Mouse (Mus musculus) heart, postnatal 0 days (tissue): ENCODE results near the gene Mgll. TPM values are rescaled to one million over a fixed set of nuclear protein-coding genes. Genes with fewer than 3 reads are reported as not detected.

Source experiments
- ATAC-seq: fragments of 200-750 bp; cut with Nextera tagmentation; 2 replicates; pipeline ENCODE4 v1.8.0; 2017; ENCODE audit warnings: low read depth, moderate number of reproducible peaks, moderate library complexity; ENCODE audit not compliant: insufficient read depth
- DNase-seq: peaks from one replicate; pipeline ENCODE4 v3.0.0-alpha.2; 2016; ENCODE audit warnings: low spot score
- H3K27ac ChIP-seq: fragments of 300-500 bp; sonication (generic); 2 replicates; pipeline ENCODE4 v1.5.1; 2014; ENCODE audit warnings: low read depth, mild to moderate bottlenecking
- H3K27me3 ChIP-seq: fragments of 300-500 bp; sonication (generic); 2 replicates; pipeline ENCODE4 v1.6.1; 2014; ENCODE audit warnings: low read length, mixed read lengths; ENCODE audit not compliant: control insufficient read depth, insufficient read depth
- H3K36me3 ChIP-seq: fragments of 300-500 bp; sonication (generic); replicated peaks from 2 replicates; pipeline ENCODE4 v1.6.1; 2014; ENCODE audit warnings: low read length, mixed read lengths; ENCODE audit not compliant: control insufficient read depth, insufficient read depth
- H3K4me1 ChIP-seq: fragments of 300-500 bp; sonication (generic); 2 replicates; pipeline ENCODE4 v1.6.1; 2014; ENCODE audit warnings: antibody characterized with exemption; ENCODE audit not compliant: control insufficient read depth, insufficient read depth
- H3K4me2 ChIP-seq: fragments of 300-500 bp; sonication (generic); 2 replicates; pipeline ENCODE4 v1.6.1; 2014; ENCODE audit warnings: low read depth, mild to moderate bottlenecking, low read length, moderate library complexity
- H3K4me3 ChIP-seq: fragments of 300-500 bp; sonication (generic); 2 replicates; pipeline ENCODE4 v1.5.1; 2014; ENCODE audit warnings: low read depth, low read length
- H3K9ac ChIP-seq: fragments of 300-500 bp; sonication (generic); replicated peaks from 2 replicates; pipeline ENCODE4 v1.6.1; 2014; ENCODE audit warnings: low read depth, low read length, mixed read lengths
- H3K9me3 ChIP-seq: fragments of 300-500 bp; sonication (generic); replicated peaks from 2 replicates; pipeline ENCODE4 v1.6.1; 2016; ENCODE audit warnings: low read length; ENCODE audit not compliant: control insufficient read depth
- CTCF ChIP-seq: IDR thresholded peaks from 2 replicates; pipeline ENCODE4 v1.5.1; 2016; ENCODE audit warnings: antibody characterized with exemption, control low read depth, low read depth
- EP300 ChIP-seq: IDR thresholded peaks from 2 replicates; pipeline ENCODE4 v1.6.1; 2016; ENCODE audit warnings: antibody characterized with exemption, low read depth
- WGBS: fragments of 180-500 bp; shearing (Covaris S2); extraction: QIAGEN DNeasy Blood & Tissue Kit; methylation state at CpG from one replicate; pipeline ENCODE4 v1.1.7; 2014; 5-methylcytosine and 5-hydroxymethylcytosine counted together
- polyA plus RNA-seq: library from polyadenylated mRNA; unstranded; fragments of >200 nt; fragmentation: Nextera tagmentation; extraction: Ambion mirVana; gene quantifications from 2 replicates; pipeline ENCODE4 v1.2.1, GENCODE M21; 2015
- total RNA-seq: library from RNA; depleted of rRNA; stranded (reverse); fragments of >200 nt; gene quantifications from 2 replicates; pipeline ENCODE4 v1.2.3, GENCODE M21; 2014; ENCODE audit warnings: low replicate concordance

Gene Mgll
- total and polyA plus RNA-seq, 2 experiments from 2014 or later, result 134 to 147 TPM

GRCm38 (mm10) chr6:88741791-88742190 lies 17.6 kb downstream of the Mgll start:
- 0 out of 2 replicates have a peak, but pooled peaks cover 4% of the 10 kb centered on the region for H3K4me1 ChIP-seq
- 80% methylated on average over 3 of the region's 3 CpGs for WGBS
- no peak for DNase-seq
- no peaks in the 10 kb centered on the region for H3K27me3 ChIP-seq
- H3K4me2 ChIP-seq, result no peak overlapping the region
- H3K27ac ChIP-seq, result no peak overlapping the region
- H3K9ac ChIP-seq, result no peak overlapping the region
- no peak for TF ChIP-seq EP300
- TF ChIP-seq CTCF, result no peak
- 0 out of 2 replicates have a peak, but pooled peaks cover 7% of the 10 kb centered on the region for H3K36me3 ChIP-seq
- no peak overlapping the region for H3K4me3 ChIP-seq
- no peaks in the 10 kb centered on the region for H3K9me3 ChIP-seq
- ATAC-seq, result no peak

- no peak for TF ChIP-seq EP300
- no peak for TF ChIP-seq CTCF
- 0 out of 2 replicates have a peak, but pooled peaks cover 4% of the 10 kb centered on the region for H3K4me1 ChIP-seq
- 78% methylated on average over 9 of the region's 9 CpGs for WGBS
- H3K9me3 ChIP-seq, result no peaks in the 10 kb centered on the region
- no peaks in the 10 kb centered on the region for H3K27me3 ChIP-seq
- H3K36me3 ChIP-seq, result 0 out of 2 replicates have a peak, but pooled peaks cover 7% of the 10 kb centered on the region
- ATAC-seq, result no peak
- no peak overlapping the region for H3K9ac ChIP-seq
- DNase-seq, result no peak
- H3K27ac ChIP-seq, result no peak overlapping the region
- no peak overlapping the region for H3K4me3 ChIP-seq
- H3K4me2 ChIP-seq, result no peak overlapping the region
These were observed 18.2 kb downstream of the Mgll start for GRCm38 (mm10) chr6:88742286-88743011.

- Histone ChIP-seq H3K4me2 (no peak overlapping the region), H3K4me3 (no peak overlapping the region), H3K36me3 (0 out of 2 replicates have a peak, but pooled peaks cover 9% of the 10 kb centered on the region), H3K27me3 (no peaks in the 10 kb centered on the region), H3K9me3 (no peaks in the 10 kb centered on the region), H3K4me1 (0 out of 2 replicates have a peak, but pooled peaks cover 4% of the 10 kb centered on the region), H3K27ac (no peak overlapping the region), H3K9ac (no peak overlapping the region)
- no peak for ATAC-seq
- TF ChIP-seq EP300 (no peak), CTCF (no peak)
- DNase-seq, result no peak
- WGBS, result 70% methylated on average over 14 of the region's 14 CpGs
These were observed 19.5 kb downstream of the Mgll start for GRCm38 (mm10) chr6:88743601-88744291.

GRCm38 (mm10) chr6:88745027-88745426 lies 20.8 kb downstream of the Mgll start:
- Histone ChIP-seq H3K9me3 (no peaks in the 10 kb centered on the region), H3K36me3 (0 out of 2 replicates have a peak, but pooled peaks cover 9% of the 10 kb centered on the region), H3K4me3 (no peak overlapping the region), H3K27ac (no peak overlapping the region), H3K4me1 (0 out of 2 replicates have a peak, but pooled peaks cover 4% of the 10 kb centered on the region), H3K27me3 (no peaks in the 10 kb centered on the region), H3K4me2 (no peak overlapping the region), H3K9ac (no peak overlapping the region)
- no peak for DNase-seq
- TF ChIP-seq CTCF, result no peak
- TF ChIP-seq EP300, result no peak
- WGBS, result 75% methylated on average over 10 of the region's 10 CpGs
- ATAC-seq, result no peak

DNA sequence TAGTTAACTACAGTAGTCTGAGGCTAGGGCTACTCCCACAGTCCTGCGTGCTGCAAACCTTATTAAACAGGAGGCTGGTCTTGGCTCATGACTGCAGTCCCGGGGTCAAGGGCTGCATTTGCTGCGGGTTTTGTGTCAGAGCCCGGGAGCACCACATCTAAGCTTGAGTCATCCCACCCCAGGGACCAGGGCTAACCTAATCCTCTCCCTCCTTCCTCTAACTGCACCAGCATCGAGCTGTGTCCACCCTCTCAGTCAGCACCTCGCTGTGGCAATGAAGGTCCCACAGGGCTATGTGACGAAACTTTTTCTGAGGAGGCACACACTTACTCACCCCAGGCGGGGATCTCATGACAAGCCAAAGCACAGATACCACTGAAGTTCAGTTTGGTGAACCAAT lies 22.1 kb downstream of the Mgll start:
- TF ChIP-seq CTCF (no peak), EP300 (no peak)
- Histone ChIP-seq H3K36me3 (0 out of 2 replicates have a peak, but pooled peaks cover 9% of the 10 kb centered on the region), H3K9ac (no peak overlapping the region), H3K27ac (no peak overlapping the region), H3K9me3 (no peaks in the 10 kb centered on the region), H3K27me3 (no peaks in the 10 kb centered on the region), H3K4me3 (no peak overlapping the region), H3K4me1 (0 out of 2 replicates have a peak, but pooled peaks cover 4% of the 10 kb centered on the region), H3K4me2 (no peak overlapping the region)
- no peak for DNase-seq
- 74% methylated on average over 8 of the region's 8 CpGs for WGBS
- no peak for ATAC-seq
